Mouse (Mus musculus) stomach, embryonic 15.5 days (tissue): ENCODE measurements at regions not wholly inside any gene's neighbourhood (a gene's known extent, or its start where the extent isn't known, plus 50 kb on each side); places are given as distances from the start of the nearest gene placed in this dataset.
A peak's percentile ranks its signal among the peaks of the same experiment; 100 is the strongest.

Experiments
- ATAC-seq: fragments of 200-750 bp; cut with Nextera tagmentation; 2 replicates; pipeline ENCODE4 v1.8.0; 2017; ENCODE audit warnings: low read depth, moderate number of reproducible peaks, moderate TSS enrichment; ENCODE audit not compliant: insufficient read depth, low FRiP score
- H3K27ac ChIP-seq: fragments of 300-500 bp; sonication (generic); 2 replicates; pipeline ENCODE4 v1.5.1; 2015; ENCODE audit warnings: mild to moderate bottlenecking, inconsistent platforms
- H3K27me3 ChIP-seq: fragments of 300-500 bp; sonication (generic); replicated peaks from 2 replicates; pipeline ENCODE4 v1.6.1; 2015; ENCODE audit warnings: inconsistent platforms
- H3K36me3 ChIP-seq: fragments of 300-500 bp; sonication (generic); 2 replicates; pipeline ENCODE4 v1.6.1; 2015; ENCODE audit warnings: inconsistent platforms
- H3K4me1 ChIP-seq: fragments of 300-500 bp; sonication (generic); 2 replicates; pipeline ENCODE4 v1.6.1; 2015; ENCODE audit warnings: inconsistent platforms
- H3K4me2 ChIP-seq: fragments of 300-500 bp; sonication (generic); 2 replicates; pipeline ENCODE4 v1.6.1; 2015; ENCODE audit warnings: mild to moderate bottlenecking, inconsistent platforms
- H3K4me3 ChIP-seq: fragments of 300-500 bp; sonication (generic); replicated peaks from 2 replicates; pipeline ENCODE4 v1.5.1; 2015; ENCODE audit warnings: inconsistent platforms
- H3K9ac ChIP-seq: fragments of 300-500 bp; sonication (generic); 2 replicates; pipeline ENCODE4 v1.6.1; 2015; ENCODE audit warnings: inconsistent platforms
- H3K9me3 ChIP-seq: fragments of 300-500 bp; sonication (generic); 2 replicates; pipeline ENCODE4 v1.6.1; 2016; ENCODE audit warnings: inconsistent platforms
- WGBS: fragments of 180-500 bp; shearing (Covaris S2); methylation state at CpG from one replicate; pipeline ENCODE4 v1.1.7; 2015; 5-methylcytosine and 5-hydroxymethylcytosine counted together

GRCm38 (mm10) chr10:97338033-97338692 lies 141.2 kb upstream of the Dcn start:
- Histone ChIP-seq H3K36me3 (no peaks in the 10 kb centered on the region), H3K27ac (no peak overlapping the region), H3K9me3 (no peaks in the 10 kb centered on the region), H3K4me2 (no peak overlapping the region), H3K27me3 (no peaks in the 10 kb centered on the region), H3K4me1 (no peaks in the 10 kb centered on the region), H3K9ac (no peak overlapping the region), H3K4me3 (no peak overlapping the region)
- no peak for ATAC-seq
- WGBS = 46% methylated on average over 6 of the region's 6 CpGs

DNA sequence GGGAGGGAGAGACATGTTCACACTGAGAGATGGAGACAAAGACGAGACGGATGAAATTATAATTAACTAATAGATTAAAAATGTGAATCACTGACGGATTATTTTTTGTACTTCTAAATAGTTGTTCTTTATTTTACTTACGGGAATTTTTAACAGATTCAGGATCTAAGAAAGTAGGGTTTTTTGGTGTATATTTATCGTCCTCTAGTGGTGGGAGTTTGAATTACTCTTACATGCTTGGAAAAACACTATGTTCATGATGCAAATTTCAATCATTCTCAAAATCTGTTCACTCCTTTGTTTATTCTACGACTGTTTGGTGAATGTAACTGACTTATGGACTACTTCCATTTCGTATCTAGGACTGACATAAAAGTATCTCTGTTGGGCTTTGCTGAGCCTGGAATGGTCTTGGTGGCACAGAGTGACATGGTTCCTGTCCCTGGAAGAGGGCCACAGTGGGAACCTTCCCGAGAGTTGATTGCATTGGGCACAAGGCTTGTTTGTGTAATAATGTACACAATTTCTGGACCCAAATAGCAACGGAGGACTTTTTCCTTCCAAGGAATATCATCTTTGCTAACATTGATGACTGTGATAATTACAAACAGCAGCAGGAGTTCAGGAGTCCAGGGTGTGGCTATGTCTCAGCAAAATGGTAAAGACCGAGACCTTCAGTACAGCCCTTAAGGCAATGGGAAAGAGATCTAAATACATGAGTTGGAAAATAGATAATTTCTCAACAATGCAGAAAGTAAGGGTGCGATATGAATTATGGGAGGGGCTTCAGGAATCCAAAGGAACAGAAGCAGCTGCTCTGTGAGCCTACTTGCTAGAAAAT lies 139.3 kb upstream of the Dcn start:
- H3K9me3 ChIP-seq = no peaks in the 10 kb centered on the region
- no peak for ATAC-seq
- H3K27me3 ChIP-seq = no peaks in the 10 kb centered on the region
- no peak overlapping the region for H3K9ac ChIP-seq
- WGBS = 43% methylated on average over 11 of the region's 11 CpGs
- no peak overlapping the region for H3K4me3 ChIP-seq
- no peak overlapping the region for H3K4me2 ChIP-seq
- no peak overlapping the region for H3K27ac ChIP-seq
- H3K4me1 ChIP-seq = no peaks in the 10 kb centered on the region
- no peaks in the 10 kb centered on the region for H3K36me3 ChIP-seq

GRCm38 (mm10) chr10:97345347-97345746 lies 134.1 kb upstream of the Dcn start:
- Histone ChIP-seq H3K27ac (no peak overlapping the region), H3K36me3 (no peaks in the 10 kb centered on the region), H3K27me3 (no peaks in the 10 kb centered on the region), H3K9me3 (no peaks in the 10 kb centered on the region), H3K9ac (no peak overlapping the region), H3K4me3 (no peak overlapping the region), H3K4me2 (no peak overlapping the region), H3K4me1 (no peaks in the 10 kb centered on the region)
- peak; percentile 53; the same call in 1 of the 2 replicates for ATAC-seq
- WGBS = 27% methylated on average over 6 of the region's 6 CpGs

- no peaks in the 10 kb centered on the region for H3K4me1 ChIP-seq
- H3K4me3 ChIP-seq = no peak overlapping the region
- no peak overlapping the region for H3K27ac ChIP-seq
- no peaks in the 10 kb centered on the region for H3K27me3 ChIP-seq
- no peak for ATAC-seq
- no peak overlapping the region for H3K9ac ChIP-seq
- H3K4me2 ChIP-seq = no peak overlapping the region
- no peaks in the 10 kb centered on the region for H3K36me3 ChIP-seq
- no peaks in the 10 kb centered on the region for H3K9me3 ChIP-seq
- WGBS = 71% methylated on average over 2 of the region's 2 CpGs
Measured at GRCm38 (mm10) chr10:97346949-97347348, 132.5 kb upstream of the Dcn start.

DNA sequence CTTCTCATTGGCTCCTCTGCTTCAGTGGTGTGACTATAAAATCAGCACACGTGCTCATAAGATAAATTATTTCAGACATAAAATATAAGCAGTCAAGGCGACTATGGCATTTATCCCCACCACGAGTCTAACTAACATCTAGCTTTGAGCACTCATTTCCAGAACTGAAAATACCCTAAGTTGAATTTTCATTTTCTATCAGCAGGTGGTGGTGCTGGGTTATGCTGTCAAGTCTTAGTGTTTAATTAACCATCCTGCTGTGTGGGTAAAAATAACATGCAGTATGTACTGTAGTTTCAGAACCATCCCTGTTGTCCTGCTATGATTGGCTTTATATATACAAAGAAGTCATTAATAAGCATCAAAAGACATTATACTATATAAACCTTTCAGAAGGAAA lies 110.8 kb upstream of the Dcn start:
- H3K4me3 ChIP-seq = no peak overlapping the region
- H3K9me3 ChIP-seq = no peaks in the 10 kb centered on the region
- ATAC-seq = no peak
- H3K36me3 ChIP-seq = no peaks in the 10 kb centered on the region
- no peaks in the 10 kb centered on the region for H3K4me1 ChIP-seq
- H3K9ac ChIP-seq = no peak overlapping the region
- WGBS = 53% methylated on average over 3 of the region's 3 CpGs
- H3K4me2 ChIP-seq = no peak overlapping the region
- no peak overlapping the region for H3K27ac ChIP-seq
- no peaks in the 10 kb centered on the region for H3K27me3 ChIP-seq

- no peaks in the 10 kb centered on the region for H3K36me3 ChIP-seq
- no peaks in the 10 kb centered on the region for H3K9me3 ChIP-seq
- H3K27ac ChIP-seq = no peak overlapping the region; the same call in 1 of the 2 replicates
- 6% methylated on average over 2 of the region's 2 CpGs for WGBS
- no peak overlapping the region for H3K4me2 ChIP-seq
- H3K4me3 ChIP-seq = no peak overlapping the region
- H3K4me1 ChIP-seq = no peaks in the 10 kb centered on the region
- H3K27me3 ChIP-seq = no peaks in the 10 kb centered on the region
- no peak overlapping the region for H3K9ac ChIP-seq
- no peak for ATAC-seq
Measured at GRCm38 (mm10) chr10:97375824-97376223, 103.6 kb upstream of the Dcn start.

DNA sequence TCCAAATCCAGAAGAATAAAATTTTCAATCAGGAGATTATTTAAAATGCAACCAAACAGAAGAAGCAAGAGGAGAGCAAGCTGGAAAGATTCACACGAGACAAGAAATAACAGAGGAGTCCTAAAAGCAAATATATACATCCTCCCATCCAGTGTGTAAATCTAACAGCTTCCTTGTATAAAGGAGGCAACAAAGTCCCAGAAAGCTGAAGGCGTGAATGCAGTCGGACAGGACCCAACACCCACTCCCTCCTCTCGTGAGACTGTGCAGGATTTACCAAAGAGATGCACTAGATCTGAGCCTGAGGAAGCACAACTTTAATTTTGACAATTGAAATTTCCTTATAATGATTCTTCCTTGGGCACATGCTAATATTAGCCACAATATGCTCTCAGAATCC lies 103.0 kb upstream of the Dcn start:
- peak overlapping the region; percentile 73 for H3K27ac ChIP-seq
- no peaks in the 10 kb centered on the region for H3K9me3 ChIP-seq
- peak; percentile 53; the same call in 1 of the 2 replicates for ATAC-seq
- H3K4me1 ChIP-seq = no peaks in the 10 kb centered on the region
- H3K4me3 ChIP-seq = no peak overlapping the region
- no peak overlapping the region for H3K4me2 ChIP-seq
- H3K27me3 ChIP-seq = no peaks in the 10 kb centered on the region
- no peak overlapping the region for H3K9ac ChIP-seq
- WGBS = 36% methylated on average over 4 of the region's 4 CpGs
- no peaks in the 10 kb centered on the region for H3K36me3 ChIP-seq

DNA sequence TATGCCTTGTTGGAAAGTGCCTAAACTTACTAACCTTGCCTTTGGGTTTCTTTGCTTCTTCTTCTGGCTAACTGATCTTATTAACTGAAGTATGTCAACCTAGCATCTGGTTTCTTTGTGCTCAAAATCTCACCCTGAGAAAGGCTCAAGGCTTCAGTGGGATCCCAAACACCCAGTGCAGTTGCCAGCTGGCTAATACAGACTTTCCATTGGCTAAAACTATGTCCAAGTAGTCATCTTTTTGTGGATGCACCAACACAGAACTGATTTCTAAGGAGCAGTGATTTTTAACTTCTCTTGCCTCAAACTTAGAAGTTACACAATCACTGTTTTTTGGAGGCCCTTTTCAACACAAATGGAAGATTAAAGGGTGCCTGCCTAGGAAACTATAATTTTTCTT lies 97.8 kb upstream of the Dcn start:
- no peak for ATAC-seq
- no peak overlapping the region for H3K4me2 ChIP-seq
- no peak overlapping the region for H3K27ac ChIP-seq
- no peaks in the 10 kb centered on the region for H3K36me3 ChIP-seq
- H3K4me3 ChIP-seq = no peak overlapping the region
- no peak overlapping the region for H3K9ac ChIP-seq
- no peaks in the 10 kb centered on the region for H3K27me3 ChIP-seq
- H3K4me1 ChIP-seq = no peaks in the 10 kb centered on the region
- H3K9me3 ChIP-seq = no peaks in the 10 kb centered on the region

DNA sequence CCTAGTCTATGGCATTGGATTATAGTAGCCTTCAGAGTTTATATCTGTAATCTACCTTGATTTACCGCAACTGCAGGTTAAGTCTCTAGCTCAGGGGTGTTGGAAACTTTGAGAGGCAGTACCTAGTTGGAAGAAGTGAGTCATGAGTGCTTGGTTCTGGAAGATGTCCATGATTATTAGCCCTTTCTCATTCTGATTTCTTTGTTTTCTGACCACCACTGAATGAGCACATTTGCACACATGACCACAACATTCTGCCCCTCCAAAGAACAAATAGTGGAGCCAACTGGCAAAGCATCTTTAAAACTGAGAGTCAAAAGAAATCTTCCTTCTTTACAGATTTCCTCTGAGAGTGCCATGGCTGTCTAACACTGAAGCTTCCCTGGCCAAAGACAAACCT lies 95.5 kb upstream of the Dcn start:
- H3K4me1 ChIP-seq = no peaks in the 10 kb centered on the region
- H3K4me3 ChIP-seq = no peak overlapping the region
- H3K4me2 ChIP-seq = no peak overlapping the region
- H3K36me3 ChIP-seq = no peaks in the 10 kb centered on the region
- no peaks in the 10 kb centered on the region for H3K27me3 ChIP-seq
- no peak for ATAC-seq
- 97% methylated on average over 1 of the region's 1 CpGs for WGBS
- H3K9me3 ChIP-seq = no peaks in the 10 kb centered on the region
- no peak overlapping the region for H3K9ac ChIP-seq
- H3K27ac ChIP-seq = no peak overlapping the region

- ATAC-seq = no peak
- Histone ChIP-seq H3K9me3 (no peaks in the 10 kb centered on the region), H3K9ac (no peak overlapping the region), H3K36me3 (no peaks in the 10 kb centered on the region), H3K27ac (no peak overlapping the region), H3K4me1 (no peaks in the 10 kb centered on the region), H3K27me3 (no peaks in the 10 kb centered on the region), H3K4me3 (no peak overlapping the region), H3K4me2 (no peak overlapping the region)
- WGBS = 59% methylated on average over 3 of the region's 3 CpGs
Measured at GRCm38 (mm10) chr10:97387196-97387876, 92.1 kb upstream of the Dcn start.

DNA sequence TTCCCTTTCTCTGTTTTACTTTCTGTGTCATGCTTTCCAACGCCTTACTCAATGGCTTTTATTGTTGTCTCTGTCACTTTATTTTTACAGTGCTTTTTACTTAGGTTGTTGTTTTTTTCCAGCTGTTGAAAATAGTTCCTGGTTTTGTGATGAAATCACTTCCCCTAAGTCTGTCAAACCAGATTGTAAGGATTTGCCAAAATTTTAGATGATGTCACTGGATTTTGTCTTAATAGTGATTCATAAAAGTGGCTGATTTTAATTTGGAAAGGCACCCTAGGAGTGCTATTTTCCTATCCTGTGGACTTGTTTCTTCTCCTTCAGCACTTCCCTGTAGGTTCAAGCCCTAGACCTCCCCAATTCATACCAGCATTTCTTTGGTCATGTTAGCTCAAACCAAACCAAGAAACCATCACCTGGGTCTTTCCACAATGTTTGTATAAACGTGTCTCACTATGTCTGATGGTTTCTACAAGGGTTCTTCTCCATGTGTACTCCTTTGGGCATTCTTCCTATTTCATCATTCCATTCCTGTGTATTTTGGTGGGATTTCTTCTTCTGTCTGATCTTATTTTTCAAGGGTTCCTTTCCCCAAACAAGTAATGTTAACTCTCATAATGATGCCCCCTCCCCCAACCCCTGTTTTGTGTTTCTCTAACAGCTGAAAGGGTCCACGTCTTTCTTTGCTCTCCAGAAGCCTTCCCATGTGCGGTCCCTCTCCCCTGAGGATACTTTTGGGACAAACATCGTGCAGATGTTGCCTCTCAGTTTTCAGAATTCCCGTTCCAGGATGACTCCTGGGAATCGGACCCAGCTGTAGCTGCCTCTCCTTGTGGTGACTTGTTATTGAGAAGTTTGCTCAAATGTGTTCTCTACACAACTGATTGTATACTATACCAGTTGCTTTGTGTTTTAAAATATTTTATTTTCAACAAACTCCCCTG lies 89.5 kb upstream of the Dcn start:
- no peak overlapping the region for H3K4me2 ChIP-seq
- no peaks in the 10 kb centered on the region for H3K4me1 ChIP-seq
- ATAC-seq = no peak
- no peak overlapping the region; the same call in 1 of the 2 replicates for H3K27ac ChIP-seq
- H3K4me3 ChIP-seq = no peak overlapping the region
- H3K27me3 ChIP-seq = no peaks in the 10 kb centered on the region
- H3K36me3 ChIP-seq = no peaks in the 10 kb centered on the region
- H3K9ac ChIP-seq = no peak overlapping the region
- H3K9me3 ChIP-seq = no peaks in the 10 kb centered on the region
- 66% methylated on average over 7 of the region's 7 CpGs for WGBS
